Mouse (Mus musculus): ENCODE measurements around the gene Smarcd2. TPM values are rescaled to one million over a fixed set of nuclear protein-coding genes. Genes with fewer than 3 reads are reported as not detected.

Smarcd2 gene
- 10 to 100 TPM; 12.3 to 23.7 TPM for polyA plus RNA-seq (2017; shearing (Covaris generic))

- ATAC-seq, result peak; percentile 85
These were observed at the start of gene Smarcd2 for GRCm38 (mm10) chr11:106272644-106273310. TSS of gene Smarcd2 (minus strand) at chr11:106272972.

- ATAC-seq, result no peak
These were observed 45.9 kb upstream of the Smarcd2 start for GRCm38 (mm10) chr11:106318406-106319366.

- ATAC-seq, result no peak
These were observed 45.0 kb upstream of the Smarcd2 start for GRCm38 (mm10) chr11:106317801-106318200.

- no peak for ATAC-seq
These were observed 43.6 kb upstream of the Smarcd2 start for GRCm38 (mm10) chr11:106316416-106316815.

GRCm38 (mm10) chr11:106314333-106314812 is 41.6 kb upstream of the Smarcd2 start, which contains the start of gene Cd79b:
TSS of gene Cd79b (minus strand) at chr11:106314762.
- ATAC-seq, result peak; percentile 37

GRCm38 (mm10) chr11:106313533-106313932 is 40.8 kb upstream of the Smarcd2 start:
- ATAC-seq, result no peak

- ATAC-seq, result no peak
These were observed 37.4 kb upstream of the Smarcd2 start for GRCm38 (mm10) chr11:106310123-106310522.

GRCm38 (mm10) chr11:106308162-106308561 is 35.4 kb upstream of the Smarcd2 start:
- no peak for ATAC-seq

GRCm38 (mm10) chr11:106307432-106307831 is 34.7 kb upstream of the Smarcd2 start:
- ATAC-seq, result no peak

- ATAC-seq, result no peak
These were observed 34.0 kb upstream of the Smarcd2 start for GRCm38 (mm10) chr11:106306758-106307157.

GRCm38 (mm10) chr11:106306065-106306385 is 33.3 kb upstream of the Smarcd2 start:
- no peak for ATAC-seq

- no peak for ATAC-seq
These were observed 32.7 kb upstream of the Smarcd2 start for GRCm38 (mm10) chr11:106305348-106306064.

GRCm38 (mm10) chr11:106302634-106303033 is 29.9 kb upstream of the Smarcd2 start:
- peak; percentile 74 for ATAC-seq

GRCm38 (mm10) chr11:106301765-106302164 is 29.0 kb upstream of the Smarcd2 start, which contains the start of gene Gh:
TSS of gene Gh (minus strand) at chr11:106301865.
- no peak for ATAC-seq

GRCm38 (mm10) chr11:106291861-106292260 is 19.1 kb upstream of the Smarcd2 start:
- ATAC-seq, result no peak

GRCm38 (mm10) chr11:106290376-106290775 is 17.6 kb upstream of the Smarcd2 start:
- no peak for ATAC-seq

GRCm38 (mm10) chr11:106289369-106289768 is 16.6 kb upstream of the Smarcd2 start:
- no peak for ATAC-seq

GRCm38 (mm10) chr11:106286987-106287386 is 14.2 kb upstream of the Smarcd2 start:
- ATAC-seq, result no peak

GRCm38 (mm10) chr11:106286206-106286605 is 13.4 kb upstream of the Smarcd2 start:
- no peak for ATAC-seq

GRCm38 (mm10) chr11:106284126-106284525 is 11.4 kb upstream of the Smarcd2 start:
- ATAC-seq, result no peak

- ATAC-seq, result no peak
These were observed 10.6 kb upstream of the Smarcd2 start for GRCm38 (mm10) chr11:106283371-106283770.

- ATAC-seq, result no peak
These were observed 9.7 kb upstream of the Smarcd2 start for GRCm38 (mm10) chr11:106282452-106282851.

GRCm38 (mm10) chr11:106276454-106276853 is 3.7 kb upstream of the Smarcd2 start, which contains the start of gene Tcam1:
TSS of gene Tcam1 (plus strand) at chr11:106276672.
- peak; percentile 83 for ATAC-seq
